Mouse (Mus musculus): Measurements from ENCODE around the gene Tmem243. TPM values are rescaled to one million over a fixed set of nuclear protein-coding genes. Genes with fewer than 3 reads are reported as not detected.
"Not testable (repeated sequence)": the region's sequence is repeated elsewhere in the genome, so short reads cannot be mapped to it uniquely, and the experiment has no call there.

Gene Tmem243
- polyA plus RNA-seq, 1 experiment from 2014 or later = 17.2 TPM

DNA sequence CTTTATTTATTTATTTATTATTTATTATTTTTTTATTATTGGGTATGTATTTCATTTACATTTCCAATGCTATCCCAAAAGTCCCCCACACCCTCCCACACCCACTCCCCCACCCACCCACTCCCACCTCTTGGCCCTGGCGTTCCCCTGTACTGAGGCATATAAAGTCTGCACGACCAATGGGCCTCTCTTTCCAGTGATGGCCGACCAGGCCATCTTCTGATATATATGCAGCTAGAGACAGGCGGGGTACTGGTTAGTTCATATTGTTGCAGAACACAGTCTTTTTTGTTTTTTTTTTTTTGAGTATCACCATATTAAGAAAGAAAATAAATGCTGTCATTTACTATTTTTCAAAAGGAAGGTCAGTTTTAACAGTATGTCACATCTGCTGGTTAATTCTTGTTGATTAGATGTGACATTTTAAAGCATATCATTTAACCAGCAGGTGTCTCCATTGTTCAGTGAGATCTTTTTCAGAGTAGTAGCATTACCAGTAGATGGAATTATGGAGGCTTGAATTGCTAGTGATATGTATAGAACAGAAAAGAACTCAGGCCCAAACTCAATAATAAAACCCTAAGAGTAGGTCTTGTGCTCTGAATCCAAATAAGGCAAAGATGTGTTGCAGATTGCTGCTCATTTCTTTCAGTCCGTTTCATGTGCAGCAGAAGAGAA, 69.0 kb downstream of the Tmem243 start:
- not testable (repeated sequence) for H3K27me3 ChIP-seq (ENCODE audit: control insufficient read depth, insufficient read depth, low read length); H3K9ac ChIP-seq (replicated peaks; ENCODE audit: low read depth, low read length); H3K36me3 ChIP-seq (ENCODE audit: control insufficient read depth, insufficient read depth, low read length); H3K9me3 ChIP-seq (ENCODE audit: control insufficient read depth, low read depth, low read length); H3K4me2 ChIP-seq (replicated peaks; ENCODE audit: low read depth, low read length); H3K27ac ChIP-seq (ENCODE audit: low read length); H3K4me3 ChIP-seq (ENCODE audit: low read depth, low read length); ATAC-seq (ENCODE audit: insufficient number of reproducible peaks, insufficient read depth, low FRiP score, low read depth); H3K4me1 ChIP-seq (ENCODE audit: control insufficient read depth, insufficient read depth, low read length)
- WGBS = 75% methylated on average over 4 of the region's 5 CpGs

DNA sequence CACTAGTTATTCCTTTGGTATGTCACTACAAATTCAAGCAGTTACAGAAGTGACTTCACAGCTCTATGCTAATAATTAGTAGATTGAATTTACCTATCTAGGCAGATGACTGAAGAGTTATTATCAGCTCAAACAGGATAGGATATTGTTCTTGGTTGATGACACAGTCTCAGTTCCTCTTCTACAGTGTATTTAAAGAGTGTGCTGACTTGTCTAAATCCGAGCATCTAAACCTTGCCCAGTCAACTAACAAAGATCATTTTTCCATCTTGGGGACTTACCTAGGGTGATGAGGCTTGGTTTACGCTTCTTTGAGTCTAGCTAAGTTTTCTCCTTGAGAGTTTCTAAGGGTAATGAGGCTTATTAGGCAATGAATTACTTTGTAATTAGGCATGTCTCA, 72.8 kb downstream of the Tmem243 start:
- H3K36me3 ChIP-seq (ENCODE audit: control insufficient read depth, insufficient read depth, low read length) = no peaks in the 10 kb centered on the region
- 74% methylated on average over 2 of the region's 2 CpGs for WGBS
- H3K4me3 ChIP-seq (ENCODE audit: low read depth, low read length) = no peak overlapping the region
- H3K9ac ChIP-seq (replicated peaks; ENCODE audit: low read depth, low read length) = no peak overlapping the region
- ATAC-seq (ENCODE audit: insufficient number of reproducible peaks, insufficient read depth, low FRiP score, low read depth) = no peak
- no peaks in the 10 kb centered on the region for H3K27me3 ChIP-seq (ENCODE audit: control insufficient read depth, insufficient read depth, low read length)
- H3K4me1 ChIP-seq (ENCODE audit: control insufficient read depth, insufficient read depth, low read length) = no peaks in the 10 kb centered on the region
- no peak overlapping the region for H3K4me2 ChIP-seq (replicated peaks; ENCODE audit: low read depth, low read length)
- no peaks in the 10 kb centered on the region for H3K9me3 ChIP-seq (ENCODE audit: control insufficient read depth, low read depth, low read length)
- H3K27ac ChIP-seq (ENCODE audit: low read length) = no peak overlapping the region

DNA sequence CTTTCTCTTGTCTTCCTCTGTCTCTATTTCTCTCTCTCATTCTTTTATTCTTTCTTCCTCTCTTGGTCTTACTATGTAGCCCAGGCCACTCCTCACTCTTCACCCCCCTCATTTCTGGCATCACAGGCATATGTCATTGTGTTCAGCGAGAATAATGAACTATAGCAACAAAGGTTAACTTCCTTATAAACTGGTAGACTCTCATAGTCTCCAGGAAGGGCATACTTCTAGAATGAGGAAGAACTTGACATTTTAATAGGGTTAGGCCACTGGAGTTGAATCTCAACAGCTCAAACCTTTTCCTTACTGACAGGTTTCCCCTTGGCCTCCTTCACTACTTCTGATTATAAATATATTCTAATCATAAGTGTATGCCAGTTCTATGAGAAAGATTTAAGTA, 86.0 kb downstream of the Tmem243 start:
- 65% methylated on average over 1 of the region's 1 CpGs for WGBS
- Histone ChIP-seq H3K9me3 (ENCODE audit: control insufficient read depth, low read depth, low read length) (no peaks in the 10 kb centered on the region), H3K9ac (replicated peaks; ENCODE audit: low read depth, low read length) (no peak overlapping the region), H3K27me3 (ENCODE audit: control insufficient read depth, insufficient read depth, low read length) (no peaks in the 10 kb centered on the region), H3K4me2 (replicated peaks; ENCODE audit: low read depth, low read length) (no peak overlapping the region), H3K27ac (ENCODE audit: low read length) (no peak overlapping the region), H3K36me3 (ENCODE audit: control insufficient read depth, insufficient read depth, low read length) (no peaks in the 10 kb centered on the region), H3K4me3 (ENCODE audit: low read depth, low read length) (no peak overlapping the region), H3K4me1 (ENCODE audit: control insufficient read depth, insufficient read depth, low read length) (no peaks in the 10 kb centered on the region)
- no peak for ATAC-seq (ENCODE audit: insufficient number of reproducible peaks, insufficient read depth, low FRiP score, low read depth)

Other genes with a start within 250 kb of the Tmem243 start
- 1.1 and 1.3 TPM in 2 replicates for gene Abcb4, start 207.0 kb upstream of the Tmem243 start, polyA plus RNA-seq (2014; fragmentation: Nextera tagmentation; extraction: Ambion mirVana)
- 55.2 and 60.1 TPM in 2 replicates for gene Crot, start 103.3 kb upstream of the Tmem243 start, polyA plus RNA-seq (2014; fragmentation: Nextera tagmentation; extraction: Ambion mirVana)
- gene Dmtf1, start 61.1 kb downstream of the Tmem243 start, polyA plus RNA-seq (2014; fragmentation: Nextera tagmentation; extraction: Ambion mirVana) = 54.7 and 60.4 TPM in 2 replicates
- gene 9330182L06Rik, start 165.4 kb downstream of the Tmem243 start, polyA plus RNA-seq (2014; fragmentation: Nextera tagmentation; extraction: Ambion mirVana) = 7.7 and 8.7 TPM in 2 replicates

All from stomach, embryonic 14.5 days (tissue).